Mouse (Mus musculus): ENCODE measurements around the gene Cep55.

GRCm38 (mm10) chr19:38082931-38083525 lies 28.2 kb downstream of the Cep55 start:
- TF ChIP-seq CTCF (IDR thresholded peaks at IDR 0.05; ENCODE audit: control insufficient read depth, insufficient read depth, insufficient read length) (no peak), USF1 (IDR thresholded peaks at IDR 0.05; ENCODE audit: low read depth) (no peak), MYOG (IDR thresholded peaks at IDR 0.05; ENCODE audit: control insufficient read depth, extremely low read depth, insufficient read length) (no peak), MAX (IDR thresholded peaks at IDR 0.05) (no peak), CEBPB (IDR thresholded peaks at IDR 0.05; ENCODE audit: low read depth) (no peak)
